Mouse (Mus musculus) heart, adult 10 weeks (tissue): ENCODE data around the gene Syt10. TPM values are rescaled to one million over a fixed set of nuclear protein-coding genes. Genes with fewer than 3 reads are reported as not detected.

Experiments
- polyA plus RNA-seq: library from polyadenylated mRNA; stranded (reverse); fragments of 350-450 nt; fragmentation: Illumina TruSeq; extraction: RNeasy Lipid Tissue Mini Kit (QIAGEN cat#74804); gene quantifications from one replicate; pipeline ENCODE4 v1.2.3, GENCODE M21; 2014; ENCODE audit warnings: low read depth, low replicate concordance

The Syt10 gene
- not detected for polyA plus RNA-seq

DNA sequence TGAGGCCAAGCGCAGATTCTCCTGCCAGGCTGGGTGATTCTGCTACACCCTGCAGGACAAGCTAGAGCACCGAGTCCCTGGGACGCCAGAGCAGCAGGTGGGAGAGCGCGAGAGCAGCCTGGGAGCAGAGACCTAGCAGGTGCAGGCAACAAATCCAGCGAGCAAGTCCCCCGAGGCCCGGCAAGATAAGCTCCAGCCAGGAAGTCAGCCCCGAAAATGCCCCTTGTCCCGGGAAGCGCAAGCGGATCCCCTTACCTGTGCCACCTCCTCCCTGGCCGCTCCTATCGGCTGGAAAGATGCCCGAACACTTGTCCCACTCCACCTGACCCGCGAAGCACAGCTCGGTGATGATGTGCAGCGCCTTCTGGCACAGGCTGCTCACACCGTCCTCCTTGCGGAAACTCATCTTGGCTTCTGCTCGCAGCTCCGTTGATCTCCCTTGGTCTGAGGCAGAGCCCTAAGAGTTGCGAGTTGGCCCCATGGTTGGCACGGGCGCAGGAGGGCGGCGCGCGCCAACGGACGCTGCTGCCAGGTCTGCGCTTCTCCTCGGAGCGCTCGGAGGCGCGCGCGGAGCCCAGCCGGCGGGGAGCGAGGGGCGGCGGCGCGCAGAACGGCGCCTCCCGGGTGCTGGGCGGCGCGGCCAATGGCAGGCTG, at the start of gene Syt10:
Syt10 (minus strand) TSS at position 497 of the 654 bp plus-strand sequence.

Other genes starting within 250 kb of the Syt10 start
- gene Rabl2, start 249.9 kb downstream of the Syt10 start, polyA plus RNA-seq = 6.0 TPM